Mouse (Mus musculus) duodenum, adult 2 months (tissue): ENCODE results near the gene Lbp. TPM values are rescaled to one million over a fixed set of nuclear protein-coding genes. Genes with fewer than 3 reads are reported as not detected.

Experiments
- polyA plus RNA-seq: library from polyadenylated mRNA; depleted of rRNA; stranded (reverse); fragments of >200 nt; gene quantifications from 2 replicates; pipeline ENCODE4 v1.2.3, GENCODE M21; 2012; ENCODE audit warnings: low replicate concordance; rRNA removed

Lbp gene
- 2.2 and 3.5 TPM in 2 replicates for polyA plus RNA-seq

DNA sequence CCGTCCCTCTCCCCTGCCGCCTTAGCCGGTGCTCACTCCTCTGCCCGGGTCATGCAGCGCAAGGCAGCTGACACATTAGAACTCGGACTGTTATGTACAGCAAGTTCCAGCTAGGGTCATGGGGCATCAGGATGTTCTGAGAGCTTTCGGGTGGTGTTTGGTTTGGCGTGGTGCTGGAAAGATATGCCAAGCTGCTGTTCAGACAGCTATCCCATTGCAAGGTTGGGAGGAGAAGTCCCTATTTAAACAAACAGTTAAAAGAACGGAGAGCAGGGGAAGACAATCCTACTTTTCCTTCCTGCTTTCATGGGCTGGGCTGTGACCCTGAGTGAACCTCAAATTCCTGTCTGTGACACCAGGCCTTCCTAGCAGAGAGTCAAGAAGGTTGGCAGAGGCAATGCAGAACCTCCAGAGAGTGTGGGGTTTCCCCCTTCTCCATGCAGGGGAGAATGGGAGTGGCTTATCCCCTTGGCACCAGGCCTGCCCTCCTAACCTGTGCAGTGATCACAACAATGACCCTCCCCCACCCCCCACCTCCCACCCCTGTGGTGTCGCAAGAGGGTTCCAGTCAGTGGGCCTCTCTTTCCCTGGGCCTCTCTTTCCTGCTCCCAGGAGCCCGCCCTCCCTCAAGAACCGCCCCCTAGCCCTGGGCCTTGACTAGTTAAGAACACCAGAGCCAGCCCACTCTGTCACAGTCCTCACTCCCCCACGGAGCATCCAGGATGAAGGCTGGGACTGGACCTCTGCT is at the start of gene Lbp:
Lbp (plus strand) TSS at position 546 of the 748 bp plus-strand sequence.

GRCm38 (mm10) chr2:158258005-158258418 is 48.3 kb upstream of the Lbp start, which contains the start of gene Bpi:
Gene Bpi (plus strand): TSS chr2:158258094.

GRCm38 (mm10) chr2:158375443-158376122 is 69.3 kb downstream of the Lbp start, which contains the start of gene Snhg11:
Gene Snhg11 (plus strand): TSS chr2:158375638.

Other genes with a start within 250 kb of the Lbp start
- gene Tgm2, start 160.1 kb upstream of the Lbp start, polyA plus RNA-seq: 52.7 and 67.4 TPM in 2 replicates
- gene D630003M21Rik, start 77.3 kb upstream of the Lbp start, polyA plus RNA-seq: 1.5 and 2.1 TPM in 2 replicates
- not detected in 2 replicates for gene Bpi, start 48.4 kb upstream of the Lbp start, polyA plus RNA-seq
- gene Snhg11, start 69.1 kb downstream of the Lbp start, polyA plus RNA-seq: 0.59 and 2.2 TPM in 2 replicates
- gene Ralgapb, start 103.4 kb downstream of the Lbp start, polyA plus RNA-seq: 5.9 and 7.0 TPM in 2 replicates
- 0.81 and 3.6 TPM in 2 replicates for gene Adig, start 196.1 kb downstream of the Lbp start, polyA plus RNA-seq
- 0.88 TPM in 1 of 2 replicates, not detected in the other for gene Arhgap40, start 206.3 kb downstream of the Lbp start, polyA plus RNA-seq